In genomic region chr4:88031211-88032150, GRCm38 (mm10) we compare ENCODE assay signal across 7 mouse cellular contexts. TPM values are rescaled to one million over a fixed set of nuclear protein-coding genes. Genes with fewer than 3 reads are reported as not detected.
DNase-seq lines count a peak whose midpoint lies in the region; ATAC-seq and TF ChIP-seq lines count a peak whose summit lies in the region.

No protein-coding gene starts in this region.

- peak overlapping the region; percentile 96; the same call in 1 of the 2 replicates for H3K27ac ChIP-seq in intestine, embryonic 15.5 days
- peak overlapping the region; percentile 88 for H3K27ac ChIP-seq in limb, embryonic 14.5 days (replicated peaks; ENCODE audit: low read depth, low read length)
- H3K27ac ChIP-seq in midbrain, embryonic 12.5 days (replicated peaks), result peak overlapping the region; percentile 99

- H3K9ac ChIP-seq in intestine, embryonic 15.5 days, result peak overlapping the region; percentile 79
- peak overlapping the region; percentile 79 for H3K9ac ChIP-seq in limb, embryonic 14.5 days (ENCODE audit: low read depth, low read length, severe bottlenecking)
- H3K9ac ChIP-seq in midbrain, embryonic 12.5 days (replicated peaks), result peak overlapping the region; percentile 94

- peak; percentile 36 to 44 for DNase-seq in adrenal gland, adult 18-20 months (ENCODE audit: low spot score in 2 of 2)
- DNase-seq in cerebellum, postnatal 14 days, result peak; percentile 77
- DNase-seq in gastrocnemius, postnatal 10 days, result peak; percentile 29
- no peak for DNase-seq in limb, embryonic 14.5 days (ENCODE audit: low spot score)
- peak; percentile 33 to 64 for DNase-seq in spleen, postnatal 10 days (ENCODE audit: low spot score in 2 of 2)

- H3K4me3 ChIP-seq in intestine, embryonic 15.5 days (replicated peaks), result peak overlapping the region; percentile 88
- peak overlapping the region; percentile 83 for H3K4me3 ChIP-seq in limb, embryonic 14.5 days (replicated peaks; ENCODE audit: low read length)
- peak overlapping the region; percentile 88 for H3K4me3 ChIP-seq in midbrain, embryonic 12.5 days

- ATAC-seq in intestine, embryonic 15.5 days, result peak; percentile 10; the same call in 1 of the 2 replicates
- ATAC-seq in limb, embryonic 14.5 days (ENCODE audit: low FRiP score, low read depth), result no peak
- no peak for ATAC-seq in midbrain, embryonic 12.5 days (ENCODE audit: low FRiP score, low read depth)

- no peak for TF ChIP-seq POLR2A in limb, embryonic 14.5 days (IDR thresholded peaks at IDR 0.05; ENCODE audit: borderline replicate concordance, extremely low read depth, insufficient read depth, insufficient read length)

- no peaks in the 10 kb centered on the region for H3K27me3 ChIP-seq in intestine, embryonic 15.5 days (replicated peaks)
- no peaks in the 10 kb centered on the region for H3K27me3 ChIP-seq in limb, embryonic 14.5 days (ENCODE audit: control insufficient read depth, insufficient read depth, low read length)
- H3K27me3 ChIP-seq in midbrain, embryonic 12.5 days, result peaks cover 16% of the 10 kb centered on the region

- H3K36me3 ChIP-seq in intestine, embryonic 15.5 days, result 0 out of 2 replicates have a peak, but pooled peaks cover 2% of the 10 kb centered on the region
- 0 out of 2 replicates have a peak, but pooled peaks cover 4% of the 10 kb centered on the region for H3K36me3 ChIP-seq in limb, embryonic 14.5 days (ENCODE audit: control insufficient read depth, insufficient read depth, low read length)
- H3K36me3 ChIP-seq in midbrain, embryonic 12.5 days, result peaks cover 4% of the 10 kb centered on the region; the same call in 1 of the 2 replicates

- H3K4me2 ChIP-seq in intestine, embryonic 15.5 days (replicated peaks), result peak overlapping the region; percentile 77
- peak overlapping the region; percentile 92 for H3K4me2 ChIP-seq in limb, embryonic 14.5 days (replicated peaks; ENCODE audit: low read depth, low read length, severe bottlenecking)
- H3K4me2 ChIP-seq in midbrain, embryonic 12.5 days (replicated peaks), result peak overlapping the region; percentile 67

- H3K4me1 ChIP-seq in intestine, embryonic 15.5 days (replicated peaks), result no peaks in the 10 kb centered on the region; the same call in none of the 2 replicates
- peaks cover 10% of the 10 kb centered on the region for H3K4me1 ChIP-seq in limb, embryonic 14.5 days (ENCODE audit: control insufficient read depth, insufficient read depth, low read length)
- peaks cover 29% of the 10 kb centered on the region for H3K4me1 ChIP-seq in midbrain, embryonic 12.5 days

- no peaks in the 10 kb centered on the region for H3K9me3 ChIP-seq in intestine, embryonic 15.5 days
- no peaks in the 10 kb centered on the region for H3K9me3 ChIP-seq in limb, embryonic 14.5 days (ENCODE audit: control insufficient read depth, low read length)
- no peaks in the 10 kb centered on the region for H3K9me3 ChIP-seq in midbrain, embryonic 12.5 days

- under 1% methylated on average over 84 of the region's 84 CpGs for WGBS in intestine, embryonic 15.5 days
- WGBS in limb, embryonic 14.5 days, result 2% methylated on average over 75 of the region's 84 CpGs
- WGBS in midbrain, embryonic 12.5 days, result under 1% methylated on average over 81 of the region's 84 CpGs

RNA-seq across cellular contexts. Expression of gene Mllt3, which starts 1.7 kb away (rescaled TPM):
- 10 to 100 TPM; 27.6 to 28.6 TPM for total RNA-seq in adrenal gland, adult 18-20 months (2021)
- total RNA-seq in gastrocnemius, postnatal 10 days (2021), result 10 to 100 TPM; 45.7 to 57.1 TPM
- polyA plus RNA-seq in intestine, embryonic 15.5 days (2015; fragmentation: Nextera tagmentation; extraction: Ambion mirVana), result 35.6 and 38.4 TPM in 2 replicates
- 22.2 and 23.4 TPM in 2 replicates for polyA plus RNA-seq in limb, embryonic 14.5 days (2012; rRNA removed)
- 41.3 and 41.6 TPM in 2 replicates for polyA plus RNA-seq in limb, embryonic 14.5 days (2014; fragmentation: Nextera tagmentation; extraction: Ambion mirVana)
- polyA plus RNA-seq in midbrain, embryonic 12.5 days (2016; fragmentation: Nextera tagmentation; extraction: Ambion mirVana), result 80.2 and 99.9 TPM in 2 replicates
